Mouse (Mus musculus) urinary bladder, postnatal 14 days (tissue): ENCODE measurements around the gene Nhsl1.

Experiments used
- DNase-seq: peaks from one replicate; pipeline ENCODE4 v3.0.0; 2021; ENCODE audit warnings: low spot score

The Nhsl1 gene

GRCm38 (mm10) chr10:18318916-18319481 is at the start of gene Nhsl1:
TSS of gene Nhsl1 (plus strand) at chr10:18318985.
- peak; percentile 72 for DNase-seq

GRCm38 (mm10) chr10:18276090-18276734 is 42.6 kb upstream of the Nhsl1 start:
- DNase-seq = no peak

GRCm38 (mm10) chr10:18283991-18284390 is 34.8 kb upstream of the Nhsl1 start:
- no peak for DNase-seq

GRCm38 (mm10) chr10:18289512-18289911 is 29.3 kb upstream of the Nhsl1 start:
- no peak for DNase-seq

GRCm38 (mm10) chr10:18305106-18305505 is 13.7 kb upstream of the Nhsl1 start:
- no peak for DNase-seq

- no peak for DNase-seq
Observed at GRCm38 (mm10) chr10:18315071-18315470, 3.7 kb upstream of the Nhsl1 start.

GRCm38 (mm10) chr10:18317521-18317920 is 1.3 kb upstream of the Nhsl1 start:
- no peak for DNase-seq

- peak; percentile 79 for DNase-seq
Observed at GRCm38 (mm10) chr10:18317961-18318915, 547 bp upstream of the Nhsl1 start.

GRCm38 (mm10) chr10:18319691-18320090 is 906 bp downstream of the Nhsl1 start:
- DNase-seq = no peak

GRCm38 (mm10) chr10:18321861-18322260 is 3.1 kb downstream of the Nhsl1 start:
- DNase-seq = no peak

GRCm38 (mm10) chr10:18323701-18324100 is 4.9 kb downstream of the Nhsl1 start:
- no peak for DNase-seq

GRCm38 (mm10) chr10:18328331-18328908 is 9.6 kb downstream of the Nhsl1 start:
- DNase-seq = no peak

- DNase-seq = peak; percentile 82
Observed at GRCm38 (mm10) chr10:18329096-18330038, 10.6 kb downstream of the Nhsl1 start.

GRCm38 (mm10) chr10:18330445-18330844 is 11.7 kb downstream of the Nhsl1 start:
- no peak for DNase-seq

- DNase-seq = no peak
Observed at GRCm38 (mm10) chr10:18333575-18333974, 14.8 kb downstream of the Nhsl1 start.

- no peak for DNase-seq
Observed at GRCm38 (mm10) chr10:18334176-18334575, 15.4 kb downstream of the Nhsl1 start.

GRCm38 (mm10) chr10:18334734-18335133 is 15.9 kb downstream of the Nhsl1 start:
- DNase-seq = no peak

- no peak for DNase-seq
Observed at GRCm38 (mm10) chr10:18337725-18338124, 18.9 kb downstream of the Nhsl1 start.

- DNase-seq = no peak
Observed at GRCm38 (mm10) chr10:18339386-18339785, 20.6 kb downstream of the Nhsl1 start.

- DNase-seq = no peak
Observed at GRCm38 (mm10) chr10:18340930-18341329, 22.1 kb downstream of the Nhsl1 start.
